Mouse (Mus musculus) bone marrow, adult 2 months (tissue): ENCODE results near the gene Gpr87. TPM values are rescaled to one million over a fixed set of nuclear protein-coding genes. Genes with fewer than 3 reads are reported as not detected.

Experiments used
- H3K27ac ChIP-seq: fragments of 200-500 bp; 2 replicates; pipeline ENCODE4 v1.5.1; 2012; ENCODE audit warnings: low read depth, mild to moderate bottlenecking, control low read depth, inconsistent platforms, low read length; ENCODE audit not compliant: control insufficient read depth, poor library complexity, insufficient read depth
- H3K4me1 ChIP-seq: fragments of 200-500 bp; 2 replicates; pipeline ENCODE4 v1.6.1; 2011; ENCODE audit warnings: low read length; ENCODE audit not compliant: control insufficient read depth, insufficient read depth
- H3K4me3 ChIP-seq: fragments of 200-500 bp; replicated peaks from 2 replicates; pipeline ENCODE3; 2011; ENCODE audit warnings: mild to moderate bottlenecking, low read depth, low read length, control low read depth; ENCODE audit not compliant: control insufficient read depth
- CTCF ChIP-seq: fragments of 200-500 bp; IDR thresholded peaks from 2 replicates; pipeline ENCODE4 v1.5.1; 2011; ENCODE audit warnings: low read length, control low read depth; ENCODE audit not compliant: control insufficient read depth, insufficient read depth
- POLR2A ChIP-seq: fragments of 200-500 bp; IDR thresholded peaks from 2 replicates; pipeline ENCODE4 v1.6.1; 2011; ENCODE audit warnings: low read depth, mild to moderate bottlenecking, control low read depth, low read length, borderline replicate concordance; ENCODE audit not compliant: control insufficient read depth
- WGBS: fragments of 180-500 bp; shearing (Covaris S2); methylation state at CpG from one replicate; pipeline ENCODE4 v1.1.7; 2018; 5-methylcytosine and 5-hydroxymethylcytosine counted together
- polyA plus RNA-seq: library from polyadenylated mRNA; stranded (reverse); fragments of >200 nt; gene quantifications from 2 replicates; pipeline ENCODE4 v1.2.4, GENCODE M21; 2011; ENCODE audit warnings: low replicate concordance; ENCODE audit not compliant: missing spikeins, insufficient read depth, insufficient read length

Gene Gpr87
- polyA plus RNA-seq, 1 experiment = not detected

DNA sequence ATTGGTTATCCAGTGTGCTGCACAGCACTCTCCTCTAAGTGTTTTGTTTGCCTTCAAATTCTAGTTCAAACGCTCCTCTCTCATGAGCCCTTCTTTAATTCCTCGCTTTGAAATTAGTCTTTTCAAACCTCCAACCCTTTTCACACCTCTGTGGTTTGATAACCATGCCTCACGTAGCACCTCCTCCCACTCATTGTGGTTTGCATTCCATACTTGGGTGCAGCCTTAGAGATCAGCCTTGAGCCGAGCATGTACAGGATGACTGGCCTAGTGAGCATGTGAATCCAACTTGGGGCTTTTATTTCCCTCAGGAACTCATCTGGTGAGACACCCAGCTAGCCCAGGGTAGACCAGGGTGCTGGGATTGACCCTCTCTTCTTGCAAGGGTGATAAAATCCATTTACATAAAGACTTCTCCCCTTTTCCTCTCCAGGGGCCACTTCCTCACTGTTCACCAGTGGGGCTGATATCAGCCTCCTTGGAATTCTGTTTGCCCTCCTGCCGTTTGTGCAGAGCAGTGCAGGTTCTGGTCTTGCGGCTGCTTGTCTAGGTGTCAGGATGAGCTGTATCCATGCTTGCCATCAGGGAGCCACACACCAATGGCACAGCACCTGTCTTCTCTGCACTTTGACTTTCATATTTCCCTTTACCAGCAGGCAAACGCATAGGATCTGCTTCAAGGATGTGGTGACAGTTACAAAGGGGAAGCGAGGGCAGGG, 9.1 kb upstream of the Gpr87 start:
- H3K4me1 ChIP-seq = peaks cover 7% of the 10 kb centered on the region; the same call in 1 of the 2 replicates
- no peak for TF ChIP-seq CTCF

GRCm38 (mm10) chr3:59197329-59197948, 2.5 kb upstream of the Gpr87 start:
- TF ChIP-seq CTCF = no peak
- no peak for TF ChIP-seq POLR2A
- H3K4me3 ChIP-seq = no peak overlapping the region
- 76% methylated on average over 4 of the region's 4 CpGs for WGBS
- no peak overlapping the region for H3K27ac ChIP-seq
- H3K4me1 ChIP-seq = no peaks in the 10 kb centered on the region

More for the DNA sequence above, 9.1 kb upstream of the Gpr87 start:
- Histone ChIP-seq H3K4me3 (no peak overlapping the region), H3K27ac (no peak overlapping the region)
- WGBS = 49% methylated on average over 8 of the region's 8 CpGs

DNA sequence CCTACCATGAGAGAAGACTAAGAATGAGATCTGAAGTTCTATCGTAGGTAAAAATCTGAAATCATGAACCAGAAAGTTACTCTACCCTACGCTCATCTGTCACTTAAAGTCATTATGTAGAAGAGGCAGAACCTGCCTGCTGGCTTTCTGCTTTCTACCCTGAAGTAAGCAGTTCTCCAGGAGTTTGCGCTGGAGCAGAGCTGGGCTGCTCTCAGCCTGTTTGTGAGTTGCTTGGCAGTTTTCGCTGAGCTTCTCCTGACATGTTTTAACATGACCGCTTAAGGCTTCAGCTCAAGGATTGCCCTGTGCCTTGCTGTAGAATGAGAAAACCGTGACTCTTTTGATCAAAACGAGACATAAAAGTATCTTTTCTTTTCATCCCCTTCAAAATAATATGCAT, 805 bp downstream of the Gpr87 start:
- Histone ChIP-seq H3K27ac (no peak overlapping the region), H3K4me3 (no peak overlapping the region), H3K4me1 (no peaks in the 10 kb centered on the region)
- TF ChIP-seq POLR2A (no peak), CTCF (no peak)
- 90% methylated on average over 7 of the region's 7 CpGs for WGBS

- no peak for TF ChIP-seq CTCF
- no peak overlapping the region for H3K27ac ChIP-seq
- H3K4me3 ChIP-seq = no peak overlapping the region
- H3K4me1 ChIP-seq = no peaks in the 10 kb centered on the region
- 88% methylated on average over 6 of the region's 6 CpGs for WGBS
Measured at GRCm38 (mm10) chr3:59191674-59192073, 3.2 kb downstream of the Gpr87 start.

DNA sequence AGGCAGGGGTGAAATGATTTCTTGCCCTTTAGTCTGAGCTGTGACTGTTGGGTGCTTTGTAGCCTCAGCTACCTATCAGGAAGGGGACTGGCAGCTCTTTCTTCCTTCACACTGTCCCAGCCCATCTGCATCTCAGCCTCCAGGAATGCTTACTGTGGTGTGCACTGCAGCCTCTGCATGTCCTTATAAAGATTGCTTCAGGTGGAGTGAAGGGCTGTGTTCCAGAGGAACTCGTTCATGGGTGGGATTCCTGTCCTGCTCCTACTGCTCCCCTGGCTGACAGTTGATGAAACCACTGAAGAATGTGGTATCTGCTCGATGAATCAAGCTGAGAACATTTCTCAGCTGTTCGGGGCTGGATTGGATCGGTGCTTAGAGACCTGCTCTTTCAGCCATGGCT, 7.6 kb downstream of the Gpr87 start:
- Histone ChIP-seq H3K27ac (no peak overlapping the region), H3K4me1 (no peaks in the 10 kb centered on the region; the same call in 1 of the 2 replicates), H3K4me3 (no peak overlapping the region)
- 77% methylated on average over 4 of the region's 4 CpGs for WGBS
- TF ChIP-seq POLR2A = no peak
- TF ChIP-seq CTCF = no peak

GRCm38 (mm10) chr3:59185662-59186061, 9.2 kb downstream of the Gpr87 start:
- 77% methylated on average over 4 of the region's 4 CpGs for WGBS
- Histone ChIP-seq H3K4me1 (no peaks in the 10 kb centered on the region; the same call in 1 of the 2 replicates), H3K27ac (no peak overlapping the region), H3K4me3 (no peak overlapping the region)
- TF ChIP-seq POLR2A = no peak
- TF ChIP-seq CTCF = no peak

DNA sequence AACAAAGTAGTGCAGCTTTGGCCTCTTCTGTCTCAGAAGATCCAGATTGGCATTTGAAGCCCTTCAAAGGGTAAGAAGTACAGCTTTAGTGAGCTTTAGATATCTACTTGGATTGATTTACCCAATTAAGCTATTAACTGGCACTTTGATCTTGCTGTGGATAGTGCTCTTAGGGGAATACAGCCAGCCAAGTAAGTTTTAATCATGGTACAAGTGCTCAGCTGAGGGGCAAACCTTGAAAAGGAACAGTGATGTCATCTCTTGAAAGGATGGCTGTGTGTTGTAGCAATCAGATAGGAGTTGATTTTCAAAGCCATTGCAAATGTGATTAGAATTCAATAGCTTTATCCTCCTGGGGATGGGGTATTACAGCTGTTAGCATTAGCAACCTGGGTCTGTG, 12.8 kb downstream of the Gpr87 start:
- TF ChIP-seq POLR2A (no peak), CTCF (no peak)
- Histone ChIP-seq H3K27ac (no peak overlapping the region), H3K4me1 (no peaks in the 10 kb centered on the region; the same call in 1 of the 2 replicates), H3K4me3 (no peak overlapping the region)

DNA sequence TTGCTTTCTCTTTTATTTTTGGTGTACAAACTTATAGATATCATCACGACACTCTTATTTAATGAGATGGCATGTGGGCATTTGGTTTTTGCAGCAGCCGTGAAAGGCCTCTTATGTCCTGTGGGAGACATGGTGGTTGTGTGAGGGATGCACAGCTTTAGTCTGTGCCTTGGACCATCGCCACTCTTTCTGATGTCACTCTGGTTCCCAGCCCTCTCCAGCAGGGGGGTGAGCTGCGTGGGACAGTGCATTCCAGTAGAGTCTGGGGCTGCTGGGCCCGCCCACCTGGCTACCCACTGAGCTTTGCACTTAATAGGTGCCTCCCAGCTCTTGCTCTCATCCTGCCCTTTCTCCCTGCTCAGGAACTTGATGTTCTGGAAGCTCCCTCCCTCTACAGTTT, 13.8 kb downstream of the Gpr87 start:
- TF ChIP-seq CTCF (no peak), POLR2A (no peak)
- Histone ChIP-seq H3K4me3 (no peak overlapping the region), H3K27ac (no peak overlapping the region), H3K4me1 (no peaks in the 10 kb centered on the region)
- 75% methylated on average over 5 of the region's 5 CpGs for WGBS

DNA sequence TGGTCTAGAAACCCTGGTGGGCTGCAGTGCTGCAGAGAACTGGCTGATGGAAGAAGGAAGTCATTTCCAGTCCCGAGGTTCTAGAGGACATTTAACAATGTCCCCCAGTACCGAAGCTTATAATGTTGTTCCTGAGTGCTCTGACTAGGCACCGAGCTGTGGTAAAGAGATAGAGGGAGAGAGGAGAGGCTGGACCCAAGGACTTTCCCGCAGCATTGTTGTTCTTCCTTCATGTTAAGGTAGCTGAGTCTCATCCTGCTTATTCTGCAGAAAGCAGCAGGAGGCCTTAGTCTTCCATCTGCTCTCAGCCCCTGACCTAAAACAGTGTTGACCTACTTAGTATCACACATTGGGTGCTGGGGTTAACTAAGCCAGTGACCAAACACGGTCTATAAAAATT, 18.0 kb downstream of the Gpr87 start:
- Histone ChIP-seq H3K27ac (no peak overlapping the region), H3K4me3 (no peak overlapping the region), H3K4me1 (no peaks in the 10 kb centered on the region)
- TF ChIP-seq POLR2A = no peak
- TF ChIP-seq CTCF = no peak
- WGBS = 57% methylated on average over 5 of the region's 5 CpGs
